Mouse (Mus musculus) spleen, adult 12 weeks (tissue): ENCODE results near the gene Syce3.

ENCODE experiments used
- DNase-seq: peaks from one replicate; pipeline ENCODE4 v3.0.0; 2022; ENCODE audit warnings: low spot score

The Syce3 gene

GRCm38 (mm10) chr15:89421938-89422337, 11.6 kb upstream of the Syce3 start:
- no peak for DNase-seq

GRCm38 (mm10) chr15:89415282-89415681, 5.0 kb upstream of the Syce3 start:
- no peak for DNase-seq

GRCm38 (mm10) chr15:89406691-89407090, 3.6 kb downstream of the Syce3 start:
- DNase-seq, result no peak

- no peak for DNase-seq
These were observed 5.3 kb downstream of the Syce3 start for GRCm38 (mm10) chr15:89404831-89405623.

- no peak for DNase-seq
These were observed 7.8 kb downstream of the Syce3 start for GRCm38 (mm10) chr15:89402471-89402870.

GRCm38 (mm10) chr15:89399716-89400115, 10.6 kb downstream of the Syce3 start:
- DNase-seq, result no peak

- DNase-seq, result no peak
These were observed 12.2 kb downstream of the Syce3 start for GRCm38 (mm10) chr15:89398146-89398545.

GRCm38 (mm10) chr15:89396883-89397282, 13.4 kb downstream of the Syce3 start:
- DNase-seq, result no peak

GRCm38 (mm10) chr15:89390081-89390480, 20.2 kb downstream of the Syce3 start:
- no peak for DNase-seq

- DNase-seq, result no peak
These were observed 23.2 kb downstream of the Syce3 start for GRCm38 (mm10) chr15:89387127-89387526.

GRCm38 (mm10) chr15:89384617-89385016, 25.7 kb downstream of the Syce3 start, which contains the start of gene Klhdc7b:
Klhdc7b (plus strand) TSS chr15:89384917.
- DNase-seq, result no peak

- DNase-seq, result peak; percentile 45
These were observed 30.9 kb downstream of the Syce3 start for GRCm38 (mm10) chr15:89379429-89379828.

GRCm38 (mm10) chr15:89378831-89379401, 31.4 kb downstream of the Syce3 start, which contains the start of gene Odf3b:
Odf3b (minus strand) TSS chr15:89379282.
- no peak for DNase-seq

GRCm38 (mm10) chr15:89377938-89378828, 32.1 kb downstream of the Syce3 start:
- DNase-seq, result no peak

- DNase-seq, result no peak
These were observed 32.9 kb downstream of the Syce3 start for GRCm38 (mm10) chr15:89377362-89377761.

- no peak for DNase-seq
These were observed 33.3 kb downstream of the Syce3 start, which contains the start of gene Tymp for GRCm38 (mm10) chr15:89376957-89377356. Tymp (minus strand) TSS chr15:89377039.

GRCm38 (mm10) chr15:89376040-89376439, 34.3 kb downstream of the Syce3 start:
- no peak for DNase-seq

GRCm38 (mm10) chr15:89374801-89375534, 35.3 kb downstream of the Syce3 start:
- no peak for DNase-seq

GRCm38 (mm10) chr15:89374340-89374739, 36.0 kb downstream of the Syce3 start:
- DNase-seq, result no peak

GRCm38 (mm10) chr15:89373762-89374248, 36.5 kb downstream of the Syce3 start, which contains the start of gene Sco2:
Sco2 (minus strand) TSS chr15:89373846.
- peak; percentile 83 for DNase-seq

GRCm38 (mm10) chr15:89373027-89373761, 37.1 kb downstream of the Syce3 start:
- peak; percentile 80 for DNase-seq
